Mouse (Mus musculus): ENCODE results near the gene Agtr1a. TPM values are rescaled to one million over a fixed set of nuclear protein-coding genes. Genes with fewer than 3 reads are reported as not detected.

The Agtr1a gene
- polyA plus RNA-seq, 1 experiment from 2014 or later, result 2.3 TPM

DNA sequence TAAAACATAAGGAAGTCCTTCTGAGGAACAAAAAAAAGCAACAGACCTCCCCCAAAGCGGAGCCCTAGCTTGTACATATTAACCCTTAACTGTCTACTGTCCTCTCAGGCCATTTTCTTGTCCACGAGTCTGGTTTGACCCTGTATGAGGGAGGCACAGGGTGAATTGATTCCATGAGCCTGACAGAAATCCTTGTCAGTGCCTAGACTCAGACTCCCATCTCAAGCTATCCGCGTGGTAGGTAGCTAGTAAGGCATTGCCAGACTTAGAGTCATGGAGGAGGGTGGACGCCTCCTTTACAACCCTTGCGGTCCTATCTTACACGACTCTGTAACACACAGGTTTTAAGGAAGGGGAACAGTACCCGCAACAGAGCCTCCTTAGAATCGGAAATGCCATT, 28.5 kb downstream of the Agtr1a start:
- no peak for ATAC-seq (ENCODE audit: low FRiP score)
- no peak overlapping the region for H3K4me3 ChIP-seq
- no peak overlapping the region for H3K27ac ChIP-seq
- WGBS, result 88% methylated on average over 9 of the region's 9 CpGs
- 0 out of 2 replicates have a peak, but pooled peaks cover 1% of the 10 kb centered on the region for H3K9me3 ChIP-seq (replicated peaks)
- H3K4me2 ChIP-seq (replicated peaks), result no peak overlapping the region
- no peaks in the 10 kb centered on the region for H3K27me3 ChIP-seq
- no peaks in the 10 kb centered on the region for H3K4me1 ChIP-seq
- H3K9ac ChIP-seq, result no peak overlapping the region
- H3K36me3 ChIP-seq, result no peaks in the 10 kb centered on the region

GRCm38 (mm10) chr13:30365378-30365777, 29.1 kb downstream of the Agtr1a start:
- no peak overlapping the region for H3K27ac ChIP-seq
- H3K36me3 ChIP-seq, result no peaks in the 10 kb centered on the region
- 63% methylated on average over 2 of the region's 2 CpGs for WGBS
- H3K27me3 ChIP-seq, result no peaks in the 10 kb centered on the region
- no peaks in the 10 kb centered on the region for H3K4me1 ChIP-seq
- H3K9ac ChIP-seq, result no peak overlapping the region
- no peak overlapping the region for H3K4me3 ChIP-seq
- no peak overlapping the region for H3K4me2 ChIP-seq (replicated peaks)
- 0 out of 2 replicates have a peak, but pooled peaks cover 3% of the 10 kb centered on the region for H3K9me3 ChIP-seq (replicated peaks)
- no peak for ATAC-seq (ENCODE audit: low FRiP score)

DNA sequence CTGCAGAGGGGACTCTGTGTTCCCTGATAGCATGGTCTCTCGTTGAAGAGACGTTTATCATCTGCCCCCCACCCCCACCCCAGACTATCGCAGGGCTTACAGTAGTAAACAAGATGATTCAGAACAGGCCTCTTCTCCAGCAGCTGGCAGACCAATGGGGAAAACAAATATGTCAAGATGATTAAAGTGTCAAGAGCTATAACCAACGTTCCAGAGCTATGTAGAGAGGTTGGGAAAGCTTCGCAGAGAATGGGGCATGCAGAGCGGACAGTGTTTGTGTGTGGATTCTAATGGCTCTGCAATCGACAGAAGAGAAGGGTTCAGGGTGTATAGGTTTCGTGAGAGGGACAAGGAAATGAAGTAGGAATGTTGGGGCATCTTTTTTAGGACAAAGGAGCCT, 31.9 kb downstream of the Agtr1a start:
- Histone ChIP-seq H3K4me2 (replicated peaks) (no peak overlapping the region), H3K4me3 (no peak overlapping the region), H3K36me3 (no peaks in the 10 kb centered on the region), H3K9me3 (replicated peaks) (0 out of 2 replicates have a peak, but pooled peaks cover 3% of the 10 kb centered on the region), H3K4me1 (no peaks in the 10 kb centered on the region), H3K27me3 (no peaks in the 10 kb centered on the region), H3K9ac (no peak overlapping the region), H3K27ac (no peak overlapping the region)
- no peak for ATAC-seq (ENCODE audit: low FRiP score)
- 55% methylated on average over 8 of the region's 8 CpGs for WGBS

DNA sequence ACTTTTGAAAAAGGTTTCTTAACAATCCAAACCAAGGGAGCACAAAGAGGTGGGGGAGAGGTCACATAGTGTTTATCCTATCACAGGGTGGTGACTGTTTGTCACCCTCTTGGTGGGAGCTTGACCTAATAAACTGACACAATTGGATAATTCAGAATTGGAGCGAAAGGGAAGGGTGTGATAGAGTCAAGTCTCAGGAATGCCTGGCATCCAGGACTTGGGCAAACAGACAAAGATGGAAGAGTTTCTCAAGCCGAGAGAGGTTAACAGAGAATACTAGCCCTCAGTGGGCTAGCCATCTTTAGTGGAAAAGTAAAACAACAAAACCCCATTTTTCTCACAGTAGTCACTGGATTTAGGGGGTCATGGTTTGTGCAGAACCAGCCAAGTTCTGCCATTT, 32.5 kb downstream of the Agtr1a start:
- Histone ChIP-seq H3K4me2 (replicated peaks) (no peak overlapping the region), H3K4me3 (no peak overlapping the region), H3K9me3 (replicated peaks) (0 out of 2 replicates have a peak, but pooled peaks cover 3% of the 10 kb centered on the region), H3K36me3 (no peaks in the 10 kb centered on the region), H3K9ac (no peak overlapping the region), H3K27ac (no peak overlapping the region), H3K4me1 (no peaks in the 10 kb centered on the region), H3K27me3 (no peaks in the 10 kb centered on the region)
- ATAC-seq (ENCODE audit: low FRiP score), result no peak
- 20% methylated on average over 2 of the region's 2 CpGs for WGBS

DNA sequence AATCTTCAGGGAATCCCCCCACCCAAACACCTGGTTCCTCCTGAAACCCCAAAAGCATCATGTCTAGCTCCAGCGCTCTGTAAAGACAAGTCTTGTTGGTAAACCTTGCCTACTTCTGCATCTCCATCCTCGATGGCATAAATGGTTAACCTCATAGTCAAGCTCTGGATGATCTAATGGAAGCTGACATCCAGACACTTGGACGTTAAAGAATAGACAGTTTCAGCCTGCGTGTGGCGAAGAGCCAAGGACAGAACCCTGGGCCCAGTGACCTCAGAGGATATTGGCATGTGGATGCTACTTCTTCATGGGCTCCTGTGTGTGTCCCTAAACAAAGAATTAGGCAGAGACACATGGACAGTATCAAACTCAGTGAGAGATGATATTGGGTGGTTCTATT, 42.6 kb downstream of the Agtr1a start:
- H3K9me3 ChIP-seq (replicated peaks), result no peaks in the 10 kb centered on the region
- H3K36me3 ChIP-seq, result no peaks in the 10 kb centered on the region
- H3K9ac ChIP-seq, result no peak overlapping the region
- ATAC-seq (ENCODE audit: low FRiP score), result no peak
- H3K27me3 ChIP-seq, result no peaks in the 10 kb centered on the region
- WGBS, result 93% methylated on average over 5 of the region's 5 CpGs
- no peaks in the 10 kb centered on the region for H3K4me1 ChIP-seq
- no peak overlapping the region for H3K4me3 ChIP-seq
- no peak overlapping the region for H3K27ac ChIP-seq
- H3K4me2 ChIP-seq (replicated peaks), result no peak overlapping the region

DNA sequence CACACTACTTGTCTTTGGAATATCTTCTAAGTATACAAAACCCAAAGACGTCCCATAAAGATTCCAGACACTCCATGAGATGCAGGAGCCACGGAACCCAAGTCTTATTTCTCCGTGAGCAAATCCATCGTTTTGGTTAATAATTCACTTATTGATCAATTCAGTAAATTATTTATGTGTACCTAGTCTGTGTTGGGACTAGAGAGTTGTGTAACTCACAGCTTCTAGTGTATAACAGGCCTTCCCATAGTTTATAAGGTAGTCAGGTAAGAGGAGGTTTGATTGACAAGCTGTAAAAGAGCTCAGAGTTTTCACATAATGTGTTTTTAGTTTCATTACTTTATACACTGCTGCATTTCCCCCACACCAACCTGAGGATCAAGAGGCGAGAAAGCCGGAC, 48.9 kb downstream of the Agtr1a start:
- Histone ChIP-seq H3K4me3 (no peak overlapping the region), H3K27ac (no peak overlapping the region), H3K4me2 (replicated peaks) (no peak overlapping the region), H3K4me1 (no peaks in the 10 kb centered on the region), H3K27me3 (no peaks in the 10 kb centered on the region), H3K9me3 (replicated peaks) (no peaks in the 10 kb centered on the region), H3K9ac (no peak overlapping the region), H3K36me3 (no peaks in the 10 kb centered on the region)
- 90% methylated on average over 6 of the region's 6 CpGs for WGBS
- ATAC-seq (ENCODE audit: low FRiP score), result no peak

DNA sequence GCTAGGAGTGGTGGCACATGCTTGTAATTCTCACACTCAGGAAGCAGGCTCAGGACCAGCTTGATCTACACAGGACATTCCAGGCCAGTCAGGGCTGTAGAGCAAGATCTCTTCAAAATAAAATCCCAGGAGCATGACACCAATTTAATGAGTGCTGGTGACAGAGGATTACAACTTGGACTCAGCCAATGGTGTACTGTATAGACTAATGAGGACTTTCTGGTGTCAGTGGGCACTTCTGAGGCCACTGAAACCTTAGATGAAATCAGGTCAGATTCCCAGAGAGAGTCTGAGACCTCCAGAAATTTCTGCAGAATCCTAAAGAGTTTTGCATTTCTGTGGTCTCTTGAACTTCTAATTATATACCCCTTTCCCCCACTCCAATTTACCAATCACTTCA, 57.9 kb downstream of the Agtr1a start:
- H3K4me2 ChIP-seq (replicated peaks), result no peak overlapping the region
- no peaks in the 10 kb centered on the region for H3K9me3 ChIP-seq (replicated peaks)
- H3K36me3 ChIP-seq, result no peaks in the 10 kb centered on the region
- no peak for ATAC-seq (ENCODE audit: low FRiP score)
- no peak overlapping the region for H3K4me3 ChIP-seq
- no peak overlapping the region for H3K9ac ChIP-seq
- no peaks in the 10 kb centered on the region for H3K27me3 ChIP-seq
- H3K4me1 ChIP-seq, result no peaks in the 10 kb centered on the region
- no peak overlapping the region for H3K27ac ChIP-seq

GRCm38 (mm10) chr13:30396431-30396830, 60.2 kb downstream of the Agtr1a start:
- no peak overlapping the region for H3K27ac ChIP-seq
- 77% methylated on average over 3 of the region's 3 CpGs for WGBS
- H3K4me2 ChIP-seq (replicated peaks), result no peak overlapping the region
- H3K4me3 ChIP-seq, result no peak overlapping the region
- no peaks in the 10 kb centered on the region for H3K4me1 ChIP-seq
- H3K9ac ChIP-seq, result no peak overlapping the region
- H3K36me3 ChIP-seq, result no peaks in the 10 kb centered on the region
- H3K27me3 ChIP-seq, result no peaks in the 10 kb centered on the region
- no peaks in the 10 kb centered on the region for H3K9me3 ChIP-seq (replicated peaks)
- ATAC-seq (ENCODE audit: low FRiP score), result no peak

DNA sequence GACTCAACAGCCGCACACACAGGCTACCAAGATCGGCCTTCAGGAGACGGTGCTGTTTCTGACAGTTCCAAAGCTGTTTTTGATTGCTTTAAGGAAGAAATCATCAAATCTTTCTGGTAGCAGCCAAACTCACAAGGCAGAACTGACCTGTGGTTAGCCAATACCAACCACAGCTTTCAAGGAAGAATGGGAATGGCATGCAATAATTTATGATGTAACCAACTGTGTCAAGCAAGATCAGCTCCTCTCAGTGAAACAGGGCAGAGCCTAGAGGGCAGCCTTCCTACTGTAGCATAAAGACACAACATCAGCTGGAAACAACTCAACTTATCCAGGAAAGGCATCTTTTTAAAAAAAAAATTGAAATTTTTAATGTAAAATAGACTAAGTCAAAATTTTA, 62.6 kb downstream of the Agtr1a start:
- H3K36me3 ChIP-seq, result no peaks in the 10 kb centered on the region
- H3K27me3 ChIP-seq, result no peaks in the 10 kb centered on the region
- H3K9ac ChIP-seq, result no peak overlapping the region
- H3K4me3 ChIP-seq, result no peak overlapping the region
- ATAC-seq (ENCODE audit: low FRiP score), result no peak
- no peak overlapping the region for H3K4me2 ChIP-seq (replicated peaks)
- H3K9me3 ChIP-seq (replicated peaks), result no peaks in the 10 kb centered on the region
- no peaks in the 10 kb centered on the region for H3K4me1 ChIP-seq
- H3K27ac ChIP-seq, result no peak overlapping the region
- 96% methylated on average over 3 of the region's 3 CpGs for WGBS

GRCm38 (mm10) chr13:30400621-30401020, 64.4 kb downstream of the Agtr1a start:
- ATAC-seq (ENCODE audit: low FRiP score), result no peak
- Histone ChIP-seq H3K4me1 (no peaks in the 10 kb centered on the region), H3K27ac (no peak overlapping the region), H3K4me2 (replicated peaks) (no peak overlapping the region), H3K36me3 (no peaks in the 10 kb centered on the region), H3K4me3 (no peak overlapping the region), H3K27me3 (no peaks in the 10 kb centered on the region), H3K9me3 (replicated peaks) (no peaks in the 10 kb centered on the region), H3K9ac (no peak overlapping the region)
- 51% methylated on average over 8 of the region's 8 CpGs for WGBS

DNA sequence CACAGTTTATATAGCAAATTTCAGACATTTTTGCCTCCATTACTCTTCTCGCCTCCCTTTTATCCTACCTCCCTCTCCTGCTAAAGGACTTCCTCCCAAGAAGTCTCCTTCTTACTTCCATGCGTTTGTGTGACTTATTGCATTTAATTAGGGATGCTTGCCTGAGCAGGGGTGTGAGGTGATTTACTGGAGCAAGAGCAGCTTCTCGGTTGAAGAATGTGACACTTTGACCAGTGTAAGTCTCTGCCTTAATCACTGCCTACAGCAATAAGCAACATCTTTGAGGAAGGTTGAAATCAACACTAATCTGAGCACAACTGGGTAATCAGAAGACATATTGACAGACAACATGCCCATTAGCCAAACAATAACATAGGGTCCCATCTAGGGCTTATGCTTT, 67.6 kb downstream of the Agtr1a start:
- no peak overlapping the region for H3K4me3 ChIP-seq
- H3K9ac ChIP-seq, result no peak overlapping the region
- H3K36me3 ChIP-seq, result no peaks in the 10 kb centered on the region
- no peak overlapping the region for H3K27ac ChIP-seq
- 80% methylated on average over 3 of the region's 3 CpGs for WGBS
- no peaks in the 10 kb centered on the region for H3K4me1 ChIP-seq
- no peak for ATAC-seq (ENCODE audit: low FRiP score)
- no peaks in the 10 kb centered on the region for H3K9me3 ChIP-seq (replicated peaks)
- no peaks in the 10 kb centered on the region for H3K27me3 ChIP-seq
- no peak overlapping the region for H3K4me2 ChIP-seq (replicated peaks)

DNA sequence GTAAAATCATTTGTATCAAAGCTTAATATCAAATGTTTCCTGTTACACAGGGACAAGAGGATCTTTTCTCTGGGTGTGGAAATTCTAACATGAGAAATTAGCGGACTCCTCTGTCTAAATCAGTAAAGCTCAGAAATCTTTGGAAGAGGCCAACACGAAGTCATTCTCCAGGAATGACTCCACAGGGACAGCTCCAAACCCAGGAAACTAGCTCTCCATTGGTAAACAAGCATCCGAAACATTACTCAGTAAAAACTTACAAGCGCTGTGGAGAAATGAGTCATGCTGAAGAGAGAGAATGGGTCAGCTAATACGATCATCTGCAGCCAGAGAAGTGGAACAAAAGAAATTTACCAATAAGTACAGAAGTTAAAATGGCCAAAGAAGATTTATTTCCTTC, 82.4 kb downstream of the Agtr1a start:
- Histone ChIP-seq H3K4me3 (no peak overlapping the region), H3K36me3 (no peaks in the 10 kb centered on the region), H3K27me3 (no peaks in the 10 kb centered on the region), H3K9ac (no peak overlapping the region), H3K4me1 (no peaks in the 10 kb centered on the region), H3K4me2 (replicated peaks) (no peak overlapping the region), H3K9me3 (replicated peaks) (no peaks in the 10 kb centered on the region), H3K27ac (no peak overlapping the region)
- 84% methylated on average over 5 of the region's 5 CpGs for WGBS
- ATAC-seq (ENCODE audit: low FRiP score), result no peak

DNA sequence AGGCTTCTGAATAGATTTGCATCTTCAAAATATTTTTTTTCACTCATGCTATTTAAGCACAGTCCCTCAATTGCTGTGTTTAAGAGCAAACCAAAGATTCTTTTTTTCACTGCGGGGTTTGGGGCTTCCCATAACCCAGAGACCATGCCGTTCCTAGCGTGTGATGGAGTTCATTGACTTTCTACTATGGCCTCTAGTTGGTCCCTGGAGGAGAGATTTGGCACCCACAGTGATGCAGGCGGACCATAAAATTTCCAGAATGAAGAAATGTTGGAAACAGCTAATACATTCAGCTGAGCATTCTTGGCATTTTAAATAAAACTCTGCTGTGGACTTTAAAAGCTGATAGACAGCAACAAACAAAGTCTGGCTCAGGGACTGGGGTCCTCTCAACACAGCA, 90.8 kb downstream of the Agtr1a start:
- WGBS, result 87% methylated on average over 4 of the region's 4 CpGs

GRCm38 (mm10) chr13:30427436-30427835, 91.2 kb downstream of the Agtr1a start:
- no peak overlapping the region for H3K27ac ChIP-seq
- no peaks in the 10 kb centered on the region for H3K9me3 ChIP-seq (replicated peaks)
- H3K9ac ChIP-seq, result no peak overlapping the region
- no peaks in the 10 kb centered on the region for H3K27me3 ChIP-seq
- no peaks in the 10 kb centered on the region for H3K36me3 ChIP-seq
- no peaks in the 10 kb centered on the region for H3K4me1 ChIP-seq
- 93% methylated on average over 1 of the region's 1 CpGs for WGBS
- H3K4me2 ChIP-seq (replicated peaks), result no peak overlapping the region
- no peak for ATAC-seq (ENCODE audit: low FRiP score)
- H3K4me3 ChIP-seq, result no peak overlapping the region

More for the DNA sequence above, 90.8 kb downstream of the Agtr1a start:
- Histone ChIP-seq H3K4me1 (no peaks in the 10 kb centered on the region), H3K27me3 (no peaks in the 10 kb centered on the region), H3K9me3 (replicated peaks) (no peaks in the 10 kb centered on the region), H3K9ac (no peak overlapping the region), H3K4me3 (no peak overlapping the region), H3K27ac (no peak overlapping the region), H3K36me3 (no peaks in the 10 kb centered on the region), H3K4me2 (replicated peaks) (no peak overlapping the region)
- ATAC-seq (ENCODE audit: low FRiP score), result no peak
